Mouse (Mus musculus) frontal cortex, adult (tissue): ENCODE measurements around the gene Bbs9.
A peak's percentile ranks its signal among the peaks of the same experiment; 100 is the strongest.

Experiments used
- ATAC-seq: cut with Nextera tagmentation; 2 replicates; pipeline ENCODE4 v1.9.2; 2017; ENCODE audit warnings: mild to moderate bottlenecking, moderate library complexity, mixed read lengths; ENCODE audit not compliant: low TSS enrichment

Bbs9 gene

DNA sequence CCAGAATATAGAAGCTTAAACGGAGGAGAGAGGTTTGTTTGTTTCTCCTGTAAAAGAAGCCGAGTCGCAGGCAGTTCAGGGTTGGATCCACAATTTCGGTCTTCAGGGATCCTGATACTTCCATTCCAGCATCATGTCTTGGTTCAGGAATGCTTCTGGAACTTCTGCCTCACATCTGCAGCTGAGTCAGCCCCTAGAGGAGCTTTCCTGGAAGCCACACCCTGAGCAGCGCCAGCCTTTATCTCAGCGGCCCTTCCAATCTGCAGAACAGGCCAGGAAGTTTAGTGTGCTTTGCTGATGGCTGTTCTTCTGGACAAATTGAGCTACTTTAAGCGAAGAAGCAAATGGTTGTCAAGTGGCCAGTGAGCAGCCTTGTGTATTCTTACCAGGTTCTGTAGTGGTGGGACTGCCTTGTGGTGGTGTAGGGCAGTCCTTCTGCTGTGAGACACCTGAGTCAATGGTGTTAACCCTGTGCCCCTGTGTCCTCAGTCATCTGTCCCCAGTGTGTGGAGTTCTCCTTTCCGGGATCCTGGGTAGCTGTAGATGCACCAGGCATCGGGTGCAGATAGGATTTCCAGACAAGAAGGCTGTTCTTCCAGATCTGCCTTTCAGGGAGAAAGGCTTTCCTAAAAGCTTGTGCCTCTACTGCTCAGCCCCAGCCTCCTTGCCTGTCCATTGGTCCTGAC lies 157.4 kb downstream of the Bbs9 start:
- ATAC-seq = no peak

- no peak for ATAC-seq
These were observed 163.0 kb downstream of the Bbs9 start for GRCm38 (mm10) chr9:22638502-22638901.

GRCm38 (mm10) chr9:22640683-22641431 lies 165.3 kb downstream of the Bbs9 start:
- peak; percentile 38; the same call in 1 of the 2 replicates for ATAC-seq

GRCm38 (mm10) chr9:22645844-22646390 lies 170.4 kb downstream of the Bbs9 start:
- ATAC-seq = no peak

DNA sequence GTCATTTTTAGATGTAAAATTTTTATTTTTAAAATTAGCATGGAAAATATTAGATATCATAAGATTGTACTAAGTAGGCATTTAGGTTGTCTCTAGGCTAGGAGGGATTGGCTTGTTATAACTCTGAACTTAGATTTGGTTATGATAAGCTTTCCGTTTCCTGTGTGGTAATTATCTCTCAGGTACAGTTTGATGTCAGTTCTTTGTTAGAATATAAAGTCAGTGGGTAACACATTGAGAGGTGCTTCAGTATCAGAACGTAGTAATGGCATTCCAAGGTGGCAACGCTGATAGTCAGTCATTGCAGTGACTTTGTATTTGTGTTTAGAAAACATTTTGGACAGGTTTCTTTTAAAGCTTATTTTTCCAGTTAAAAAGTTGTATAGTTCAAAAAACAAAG lies 170.9 kb downstream of the Bbs9 start:
- ATAC-seq = no peak

GRCm38 (mm10) chr9:22648163-22648562 lies 172.6 kb downstream of the Bbs9 start:
- no peak for ATAC-seq

DNA sequence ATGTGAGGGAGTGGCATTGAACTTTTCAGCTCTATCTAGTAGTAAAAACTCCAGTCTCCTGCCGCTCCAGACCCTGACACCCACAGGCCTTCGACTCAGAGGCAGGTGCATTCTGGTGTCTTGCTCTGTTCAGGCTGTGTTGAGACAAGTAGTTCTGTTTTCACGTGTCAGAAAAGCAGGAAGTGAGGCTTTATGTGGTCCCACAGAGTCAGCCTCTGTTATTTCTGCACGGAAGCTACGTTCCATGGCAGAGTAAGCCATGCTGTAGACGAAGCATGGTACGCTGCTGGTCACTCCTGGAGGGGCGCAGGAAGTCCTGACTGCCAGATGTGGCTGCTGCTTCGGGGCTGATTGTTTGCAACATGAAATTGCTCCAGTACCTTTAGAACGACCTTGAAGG lies 174.1 kb downstream of the Bbs9 start:
- ATAC-seq = no peak

- ATAC-seq = no peak
These were observed 175.3 kb downstream of the Bbs9 start for GRCm38 (mm10) chr9:22650781-22651180.

GRCm38 (mm10) chr9:22651619-22652018 lies 176.1 kb downstream of the Bbs9 start:
- no peak for ATAC-seq

- ATAC-seq = no peak
These were observed 179.3 kb downstream of the Bbs9 start for GRCm38 (mm10) chr9:22654726-22655393.

GRCm38 (mm10) chr9:22657216-22657615 lies 181.7 kb downstream of the Bbs9 start:
- ATAC-seq = no peak

DNA sequence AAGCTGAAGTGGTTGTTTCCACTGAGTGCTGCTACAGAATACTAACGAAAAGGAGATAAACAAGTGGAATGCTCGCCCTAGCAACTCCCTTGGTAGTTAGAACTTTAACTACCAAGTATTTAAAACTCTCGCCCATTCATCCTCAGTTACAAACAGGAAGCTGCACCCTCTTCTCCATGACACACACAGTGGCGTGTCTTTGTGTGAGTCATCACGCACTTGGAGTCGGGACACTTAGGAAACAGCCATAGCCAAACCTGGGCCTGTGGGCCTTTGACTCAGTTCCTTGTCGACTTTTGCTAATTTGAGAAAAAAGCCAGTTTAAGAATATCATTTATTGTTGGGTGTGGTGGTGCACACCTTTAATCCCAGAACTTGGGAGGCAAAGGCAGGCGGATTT lies 189.6 kb downstream of the Bbs9 start:
- ATAC-seq = no peak

DNA sequence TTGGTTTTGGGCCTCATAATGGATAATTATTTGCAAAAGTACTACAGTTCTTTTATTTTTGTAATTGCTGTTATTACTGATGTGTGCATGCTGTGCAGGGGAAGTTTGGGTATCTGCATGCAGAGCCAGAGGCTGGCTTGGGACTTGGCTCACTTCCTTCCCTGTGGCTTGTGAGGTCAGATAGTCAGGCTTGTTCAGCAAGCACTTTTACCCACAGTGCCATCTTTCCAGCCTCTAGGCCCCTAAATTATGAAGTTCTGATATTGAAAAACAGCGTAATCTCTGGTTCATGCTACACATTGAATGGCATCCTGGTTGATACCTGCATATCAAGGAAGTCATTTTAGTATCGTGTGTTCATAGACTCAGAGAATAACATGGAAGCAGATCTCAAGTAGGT lies 197.4 kb downstream of the Bbs9 start:
- ATAC-seq = no peak

DNA sequence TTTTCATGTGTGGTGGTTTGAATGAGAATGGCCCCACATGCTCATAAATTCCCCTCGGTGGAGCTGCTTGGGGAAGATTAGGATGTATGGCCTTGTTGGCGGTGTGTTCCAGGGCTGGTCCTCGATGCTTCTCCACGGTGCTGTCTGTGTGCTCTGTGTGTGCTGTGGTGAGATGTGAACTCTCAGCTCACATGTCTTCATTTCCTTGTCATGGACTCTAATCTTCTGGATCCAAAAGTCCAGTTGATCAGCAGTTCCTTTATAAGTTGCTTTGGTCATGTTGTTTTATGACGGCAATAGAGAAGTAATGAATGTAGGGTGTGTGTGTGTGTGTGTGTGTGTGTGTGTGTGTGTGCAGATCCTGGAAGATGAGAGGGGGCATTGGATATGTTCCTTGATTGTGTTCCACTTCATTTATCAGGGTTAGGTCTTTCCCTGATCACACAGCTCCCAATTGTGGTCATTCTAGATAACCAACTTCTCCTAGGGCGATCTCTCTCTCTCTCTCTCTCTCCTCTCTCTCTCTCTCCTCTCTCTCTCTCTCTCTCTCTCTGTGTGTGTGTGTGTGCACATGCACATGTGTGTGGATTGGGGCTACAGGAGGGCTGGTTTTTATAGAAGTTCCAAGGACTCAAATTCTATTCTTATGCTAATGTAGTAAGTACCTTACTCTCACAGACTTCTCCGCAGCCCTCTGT lies 201.8 kb downstream of the Bbs9 start:
- ATAC-seq = no peak

DNA sequence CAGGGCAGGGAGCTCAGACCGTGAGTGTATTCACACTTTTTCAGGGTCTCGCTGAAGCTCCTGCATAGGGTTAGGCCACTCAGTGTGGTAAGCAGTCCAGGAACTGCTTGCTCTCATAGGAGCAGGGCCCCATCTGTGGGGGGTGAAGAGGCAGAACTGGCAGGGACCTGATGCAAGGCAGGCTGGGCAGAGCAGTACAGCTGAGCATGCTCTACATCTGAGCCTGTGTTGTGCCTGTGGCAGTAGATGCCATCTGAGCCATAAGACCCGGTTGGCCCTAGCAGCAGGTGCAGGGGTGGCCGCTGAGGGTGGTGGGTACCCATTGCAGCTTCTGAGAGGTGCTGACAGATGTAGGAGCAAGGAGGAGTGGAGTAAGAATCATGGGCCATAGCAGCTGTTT lies 202.5 kb downstream of the Bbs9 start:
- ATAC-seq = no peak

- ATAC-seq = no peak
These were observed 203.0 kb downstream of the Bbs9 start for GRCm38 (mm10) chr9:22678496-22678895.

GRCm38 (mm10) chr9:22679485-22679884 lies 204.0 kb downstream of the Bbs9 start:
- ATAC-seq = no peak

DNA sequence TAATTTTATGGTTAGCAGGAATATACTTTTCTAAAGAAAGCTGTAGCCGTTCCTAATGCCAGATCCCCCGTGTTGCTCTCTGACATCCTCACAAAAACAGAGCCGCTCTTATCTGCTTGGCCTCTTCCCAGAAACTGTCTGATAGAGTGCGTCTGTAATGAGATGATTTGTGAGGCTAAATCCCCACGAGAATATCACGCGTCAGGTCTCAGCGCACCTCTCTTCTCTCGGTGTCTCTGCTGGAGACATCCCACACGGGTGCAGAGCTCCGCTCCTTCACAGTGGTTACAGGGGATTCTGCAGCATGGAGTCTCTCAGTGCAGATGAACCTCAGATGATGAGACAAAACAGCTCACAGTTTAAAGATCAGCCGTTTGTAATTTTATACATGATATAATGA lies 204.5 kb downstream of the Bbs9 start:
- ATAC-seq = no peak

DNA sequence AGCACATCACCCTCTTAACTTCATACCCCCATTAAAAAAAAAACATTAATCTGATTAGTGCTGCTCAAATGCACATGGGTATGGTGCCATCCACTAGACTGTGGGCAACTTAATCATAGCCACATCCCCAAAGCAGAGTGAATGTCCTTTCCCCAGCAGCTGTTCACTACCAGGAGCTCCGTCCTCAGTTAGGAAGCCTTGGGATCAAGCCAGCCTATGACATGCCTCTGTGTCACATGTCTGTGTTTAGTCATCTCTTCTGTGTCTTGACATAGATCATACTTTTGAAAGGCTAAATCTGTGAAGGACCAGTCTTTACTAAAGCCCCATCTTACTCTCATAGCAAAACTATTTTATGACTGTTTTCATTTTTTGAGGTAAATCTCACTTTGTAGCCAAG lies 205.0 kb downstream of the Bbs9 start:
- no peak for ATAC-seq

DNA sequence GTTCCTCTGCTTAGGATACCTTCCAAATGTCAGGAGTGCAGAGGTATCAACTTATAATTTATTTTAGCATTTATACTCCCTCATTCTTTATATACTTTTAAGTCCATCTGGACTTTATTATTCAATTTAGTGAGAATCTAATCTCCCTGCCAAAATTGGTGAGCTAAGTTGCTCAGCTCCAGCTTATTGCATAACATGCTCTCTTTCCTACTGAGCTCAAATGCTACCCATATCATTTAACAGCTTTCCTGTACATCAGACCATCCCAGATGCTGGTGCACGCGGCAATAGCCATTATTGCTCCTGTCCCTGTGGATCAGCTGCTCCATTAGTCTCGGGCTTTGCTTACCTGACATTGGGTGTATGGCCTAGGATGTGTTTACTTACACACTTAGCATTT lies 208.3 kb downstream of the Bbs9 start:
- peak; percentile 57; the same call in 1 of the 2 replicates for ATAC-seq

DNA sequence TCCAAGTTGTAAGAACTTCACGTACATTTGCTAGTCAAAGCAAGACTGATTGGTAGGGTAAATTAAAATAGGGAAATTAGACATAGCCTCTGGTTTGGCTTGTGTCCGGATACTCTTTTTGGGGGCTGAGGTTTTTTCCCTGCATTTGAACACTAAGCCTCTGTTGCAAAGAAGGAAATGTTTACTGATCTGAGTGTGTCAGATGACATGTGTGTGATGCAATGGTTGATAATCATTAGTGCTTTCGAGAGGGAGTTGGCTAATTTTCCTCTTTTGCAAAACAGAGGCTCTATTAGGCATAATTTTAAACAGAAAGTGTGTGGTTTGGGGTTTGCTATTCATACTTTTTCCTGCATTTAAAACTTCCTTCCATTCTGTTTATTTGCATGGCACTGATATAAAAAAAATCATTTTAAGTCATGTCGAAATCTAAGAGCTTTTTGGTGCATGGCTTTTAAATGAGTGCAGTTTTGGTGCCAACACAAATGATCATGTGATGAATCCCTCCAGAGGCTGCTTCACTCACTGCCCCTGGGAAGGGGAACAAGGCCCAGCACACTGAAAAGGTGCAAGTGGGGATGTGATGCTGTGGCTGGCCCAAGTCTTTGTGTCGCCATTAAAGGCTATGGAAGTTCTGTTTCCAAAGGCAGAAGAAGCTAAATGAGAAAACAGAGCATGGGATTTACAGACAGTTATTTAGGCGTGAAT lies 211.4 kb downstream of the Bbs9 start:
- ATAC-seq = no peak
